Mouse (Mus musculus): ENCODE results near the gene Josd2.

Josd2 gene

DNA sequence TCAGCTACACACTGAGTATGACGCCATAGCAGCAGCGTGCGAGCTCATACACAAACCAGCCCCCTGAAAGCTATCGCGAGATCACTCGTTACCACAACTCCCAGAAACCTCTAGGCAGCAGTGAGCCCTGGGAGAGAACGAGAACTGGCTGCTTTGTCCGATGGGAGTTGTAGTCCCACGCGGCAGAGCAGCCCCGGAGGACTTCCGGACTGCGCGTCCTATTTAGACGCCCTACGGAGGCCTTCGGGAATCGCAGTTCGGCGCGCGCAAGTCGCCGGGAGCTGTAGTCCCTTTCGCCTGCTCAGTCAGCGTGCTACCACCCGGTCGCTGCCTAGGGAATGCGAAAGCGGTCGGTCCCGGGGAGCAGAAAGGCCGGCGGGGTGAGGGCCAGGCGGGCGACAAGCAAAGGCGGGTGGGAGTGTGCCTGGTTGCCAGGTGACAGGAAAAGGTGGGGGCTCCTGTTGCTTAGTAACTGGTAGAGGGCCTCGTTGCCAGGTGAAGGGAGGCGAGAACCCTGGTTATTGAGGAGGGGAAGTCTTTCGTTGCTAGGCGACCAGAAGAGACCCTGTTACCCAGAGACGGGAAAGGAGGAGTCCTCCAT, at the start of gene Josd2:
Gene Josd2, plus strand, starts transcription at position 170 of the 601 bp plus-strand sequence.
- peak; percentile 97 for DNase-seq (ENCODE audit: low spot score)

- no peak for DNase-seq (ENCODE audit: low spot score)
Measured at GRCm38 (mm10) chr7:44427666-44428065, 40.1 kb upstream of the Josd2 start.

DNA sequence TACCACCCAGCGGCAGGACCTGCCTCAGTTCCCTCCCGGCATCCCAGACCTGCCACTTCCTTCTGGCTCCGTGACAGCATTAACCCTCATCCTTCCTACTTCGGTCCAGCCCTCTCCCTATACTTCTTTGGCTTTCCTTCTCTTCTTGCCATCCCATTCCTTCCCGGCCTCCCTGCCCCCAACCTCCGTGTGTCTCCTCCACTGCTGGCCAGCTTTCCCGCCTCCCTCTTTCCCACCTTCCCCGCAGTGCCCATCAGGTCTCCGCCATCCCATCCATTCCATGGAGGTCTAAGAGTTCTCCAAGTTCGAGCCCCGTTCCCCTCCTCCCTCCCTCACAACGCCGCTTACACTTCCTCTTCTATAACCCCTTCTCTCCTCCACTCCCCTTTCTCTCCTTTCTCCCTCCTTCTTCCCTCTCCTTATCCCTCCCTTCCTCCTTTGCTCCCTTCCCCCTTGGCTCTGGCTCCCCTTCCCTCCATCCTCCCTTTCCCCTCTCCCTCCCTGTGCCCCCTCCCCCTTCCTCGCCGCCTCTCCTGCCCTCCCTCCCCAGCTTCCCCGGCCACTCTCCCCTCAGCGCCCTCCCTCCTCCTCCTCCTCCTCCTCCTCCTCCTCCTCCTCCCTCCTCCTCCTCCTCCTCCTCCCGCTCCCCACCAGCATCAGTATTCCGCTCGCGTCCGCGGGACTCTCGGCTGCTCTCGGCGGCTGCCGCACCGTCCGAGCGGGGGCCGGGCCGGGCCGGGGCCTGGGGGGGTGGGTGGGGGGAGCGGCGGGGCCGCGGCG, 39.4 kb upstream of the Josd2 start:
- peak; percentile 32 for DNase-seq (ENCODE audit: low spot score)

GRCm38 (mm10) chr7:44428968-44429521, 38.7 kb upstream of the Josd2 start, which contains the start of gene Lrrc4b:
Lrrc4b (plus strand) TSS chr7:44429018.
- peak; percentile 61 for DNase-seq (ENCODE audit: low spot score)

GRCm38 (mm10) chr7:44429534-44430488, 38.0 kb upstream of the Josd2 start:
- no peak for DNase-seq (ENCODE audit: low spot score)

DNA sequence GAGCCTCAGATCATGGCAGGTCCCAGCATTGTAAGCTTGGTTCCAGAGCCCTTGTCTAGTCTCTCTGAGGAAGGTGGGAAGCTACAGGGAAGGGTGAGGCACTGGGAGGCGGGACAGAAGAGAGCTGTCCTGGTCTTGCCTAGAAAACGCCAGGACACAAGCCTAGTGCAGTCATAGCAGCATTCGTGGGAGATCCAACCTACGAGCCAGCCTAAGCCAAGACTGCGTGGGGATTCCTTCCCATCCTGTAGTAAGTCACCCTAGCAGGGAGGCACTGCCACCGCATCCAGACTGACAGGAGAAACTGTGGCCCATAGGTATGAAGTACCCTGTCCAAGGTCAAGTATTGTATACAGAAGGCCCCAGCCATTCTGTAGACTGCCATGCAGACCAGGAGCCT, 35.2 kb upstream of the Josd2 start:
- no peak for DNase-seq (ENCODE audit: low spot score)

DNA sequence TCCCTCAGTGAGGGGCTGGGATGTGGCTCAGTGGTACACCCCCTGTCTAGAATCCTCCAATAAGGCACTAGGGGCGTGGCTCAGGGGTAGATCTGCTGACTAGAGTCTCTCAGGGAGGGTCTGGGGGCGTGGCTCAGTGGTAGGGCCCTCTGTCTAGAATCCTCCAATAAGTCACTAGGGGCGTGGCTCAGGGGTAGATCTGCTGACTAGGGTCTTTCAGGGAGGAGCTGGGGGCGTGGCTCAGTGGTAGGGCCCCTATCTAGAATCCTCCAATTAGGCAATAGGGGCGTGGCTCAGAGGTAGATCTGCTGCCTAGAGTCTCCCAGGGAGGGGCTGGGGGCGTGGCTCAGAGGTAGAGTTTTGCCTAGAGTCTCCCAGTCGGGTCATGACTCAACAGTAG, 34.4 kb upstream of the Josd2 start:
- peak; percentile 62 for DNase-seq (ENCODE audit: low spot score)

- no peak for DNase-seq (ENCODE audit: low spot score)
Measured at GRCm38 (mm10) chr7:44434089-44434488, 33.7 kb upstream of the Josd2 start.

- no peak for DNase-seq (ENCODE audit: low spot score)
Measured at GRCm38 (mm10) chr7:44435796-44436195, 32.0 kb upstream of the Josd2 start.

GRCm38 (mm10) chr7:44436267-44436666, 31.5 kb upstream of the Josd2 start:
- DNase-seq (ENCODE audit: low spot score) = no peak

GRCm38 (mm10) chr7:44437188-44437587, 30.6 kb upstream of the Josd2 start:
- no peak for DNase-seq (ENCODE audit: low spot score)

- no peak for DNase-seq (ENCODE audit: low spot score)
Measured at GRCm38 (mm10) chr7:44437933-44438332, 29.8 kb upstream of the Josd2 start.

- DNase-seq (ENCODE audit: low spot score) = no peak
Measured at GRCm38 (mm10) chr7:44439696-44440095, 28.1 kb upstream of the Josd2 start.

- no peak for DNase-seq (ENCODE audit: low spot score)
Measured at GRCm38 (mm10) chr7:44440479-44440878, 27.3 kb upstream of the Josd2 start.

GRCm38 (mm10) chr7:44441180-44441579, 26.6 kb upstream of the Josd2 start:
- no peak for DNase-seq (ENCODE audit: low spot score)

GRCm38 (mm10) chr7:44441648-44442109, 26.1 kb upstream of the Josd2 start:
- peak; percentile 63 for DNase-seq (ENCODE audit: low spot score)

GRCm38 (mm10) chr7:44442407-44442821, 25.4 kb upstream of the Josd2 start:
- peak; percentile 41 for DNase-seq (ENCODE audit: low spot score)

DNA sequence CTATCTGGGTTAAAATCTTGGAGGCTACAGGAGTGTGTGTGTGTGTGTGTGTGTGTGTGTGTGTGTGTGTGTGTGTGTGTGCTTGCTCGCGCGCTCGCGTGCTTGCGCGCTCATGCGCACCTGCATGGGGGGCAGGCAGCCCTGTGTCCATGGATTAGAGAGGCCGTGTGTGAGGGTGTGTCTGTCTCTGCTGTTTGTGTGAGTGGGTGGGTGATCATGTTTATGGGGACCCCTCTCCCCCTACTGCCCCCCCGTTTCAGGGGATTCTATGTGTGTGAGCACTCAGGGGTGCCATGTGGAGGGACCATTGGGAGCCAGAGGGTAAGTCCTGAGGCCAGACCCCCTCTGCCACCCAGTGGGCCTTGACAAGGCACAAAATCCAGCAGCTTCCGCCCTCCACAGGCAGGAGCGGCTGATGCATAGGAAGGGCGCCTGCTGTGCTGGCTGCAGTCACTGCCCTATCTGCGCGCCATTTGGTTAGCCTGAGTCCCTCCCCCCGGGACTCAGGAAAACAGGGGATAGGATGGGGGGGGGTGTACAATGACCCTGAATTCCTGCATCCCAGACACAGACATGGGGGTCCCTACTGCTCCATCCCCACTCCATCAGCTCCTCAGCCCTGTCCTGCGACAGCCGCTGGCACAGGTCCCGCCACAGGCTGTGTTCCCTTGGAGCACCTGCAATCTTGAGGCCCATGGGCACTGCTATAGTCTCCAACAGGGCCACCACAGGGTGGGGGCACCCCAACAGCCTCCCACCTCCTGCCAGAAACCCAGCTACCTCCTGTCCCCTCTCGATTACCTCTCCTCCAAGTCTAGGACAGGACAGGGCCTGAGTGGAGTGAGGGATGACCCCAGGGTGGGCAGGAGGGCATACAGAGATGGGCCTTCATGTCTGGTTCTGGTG, 24.3 kb upstream of the Josd2 start:
- DNase-seq (ENCODE audit: low spot score) = peak; percentile 73

- DNase-seq (ENCODE audit: low spot score) = no peak
Measured at GRCm38 (mm10) chr7:44444886-44445527, 22.8 kb upstream of the Josd2 start.

DNA sequence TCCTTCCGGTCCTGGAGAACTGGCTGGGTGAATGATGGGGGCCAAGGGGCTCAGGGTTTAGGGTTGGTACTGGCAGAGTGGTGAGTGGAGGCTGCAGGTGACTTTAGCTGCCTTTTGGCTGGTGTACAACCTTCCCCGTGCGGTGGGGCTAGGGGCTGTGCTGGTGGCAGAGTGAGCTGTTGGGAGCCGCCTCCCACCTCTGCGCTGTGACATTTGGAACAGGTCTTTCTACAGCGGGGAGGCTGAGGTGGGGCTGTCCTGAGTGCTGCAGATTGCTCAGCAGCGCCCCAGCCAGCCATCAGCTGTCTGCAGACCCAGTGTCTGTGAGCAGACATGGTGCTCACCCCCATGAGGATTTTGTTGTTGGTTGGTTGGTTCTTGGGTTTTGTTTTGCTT, 22.3 kb upstream of the Josd2 start:
- no peak for DNase-seq (ENCODE audit: low spot score)

Measured in MN1 (cell line).